Mouse (Mus musculus): ENCODE results near the gene Mrpl24. TPM values are rescaled to one million over a fixed set of nuclear protein-coding genes. Genes with fewer than 3 reads are reported as not detected.
"Not testable (repeated sequence)": the region's sequence is repeated elsewhere in the genome, so short reads cannot be mapped to it uniquely, and the experiment has no call there.

The Mrpl24 gene
- polyA plus RNA-seq, 1 experiment from 2014 or later = 75.0 TPM

GRCm38 (mm10) chr3:87901036-87901624 lies 18.2 kb upstream of the Mrpl24 start:
- no peaks in the 10 kb centered on the region for H3K36me3 ChIP-seq
- peaks cover 10% of the 10 kb centered on the region for H3K4me1 ChIP-seq
- no peaks in the 10 kb centered on the region for H3K9me3 ChIP-seq (replicated peaks)
- H3K27ac ChIP-seq = peak overlapping the region; percentile 25; the same call in 1 of the 2 replicates
- DNase-seq (ENCODE audit: low spot score) = no peak
- H3K27me3 ChIP-seq (ENCODE audit: low read depth, poor library complexity, severe bottlenecking) = no peaks in the 10 kb centered on the region
- WGBS = 49% methylated on average over 1 of the region's 1 CpGs
- no peak overlapping the region for H3K4me3 ChIP-seq

DNA sequence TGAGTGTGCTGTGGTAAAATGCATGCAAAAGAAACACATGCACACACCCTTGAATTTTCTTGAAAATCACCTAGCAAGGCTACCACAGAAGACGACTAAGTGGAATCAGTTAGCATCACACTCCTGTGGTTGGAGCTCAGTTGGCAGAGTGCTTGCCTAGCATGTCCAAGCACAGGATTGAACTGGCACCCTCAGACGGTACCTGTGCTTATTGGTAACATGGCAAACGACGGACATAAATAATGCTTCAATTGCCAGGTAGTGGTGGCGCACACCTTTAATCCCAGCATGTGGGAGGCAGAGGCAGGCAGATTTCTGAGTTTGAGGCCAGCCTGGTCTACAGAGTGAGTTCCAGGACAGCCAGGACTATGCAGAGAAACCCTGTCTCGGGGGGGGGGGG lies 17.3 kb upstream of the Mrpl24 start:
- H3K27ac ChIP-seq; H3K9me3 ChIP-seq (replicated peaks); H3K4me3 ChIP-seq; H3K36me3 ChIP-seq; H3K27me3 ChIP-seq (ENCODE audit: low read depth, poor library complexity, severe bottlenecking); DNase-seq (ENCODE audit: low spot score); H3K4me1 ChIP-seq: not testable (repeated sequence)
- WGBS = 87% methylated on average over 5 of the region's 6 CpGs

DNA sequence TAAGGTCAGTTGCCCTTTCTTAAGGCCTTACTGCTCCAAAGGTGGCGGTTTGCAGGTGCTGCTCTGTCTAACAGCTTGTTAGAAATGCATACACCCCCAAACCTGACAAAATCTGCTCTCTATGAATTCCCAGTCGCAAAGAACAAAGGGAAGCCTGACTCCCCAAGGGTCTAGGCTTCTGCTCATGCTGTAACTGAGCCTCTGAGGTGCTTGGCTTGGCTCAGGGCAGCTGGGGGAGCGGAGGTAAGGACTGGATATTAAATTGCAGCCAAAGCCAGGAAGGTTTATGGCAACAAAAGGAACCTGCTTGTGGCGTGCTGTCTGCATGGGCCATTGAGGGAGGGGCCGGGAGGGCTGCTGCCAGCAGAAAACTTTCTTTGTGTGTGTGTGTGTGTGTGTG lies 15.5 kb upstream of the Mrpl24 start:
- H3K27me3 ChIP-seq (ENCODE audit: low read depth, poor library complexity, severe bottlenecking) = no peaks in the 10 kb centered on the region
- peaks cover 5% of the 10 kb centered on the region; the same call in 1 of the 2 replicates for H3K36me3 ChIP-seq
- H3K4me1 ChIP-seq = peaks cover 22% of the 10 kb centered on the region
- 52% methylated on average over 5 of the region's 5 CpGs for WGBS
- H3K9me3 ChIP-seq (replicated peaks) = no peaks in the 10 kb centered on the region
- no peak for DNase-seq (ENCODE audit: low spot score)
- no peak overlapping the region for H3K4me3 ChIP-seq
- peak overlapping the region; percentile 72 for H3K27ac ChIP-seq

- peaks cover 6% of the 10 kb centered on the region for H3K36me3 ChIP-seq
- peak within 1 kb of the TSS; percentile 94 for H3K4me3 ChIP-seq
- peaks cover 44% of the 10 kb centered on the region for H3K4me1 ChIP-seq
- H3K9me3 ChIP-seq (replicated peaks) = no peaks in the 10 kb centered on the region
- no peaks in the 10 kb centered on the region for H3K27me3 ChIP-seq (ENCODE audit: low read depth, poor library complexity, severe bottlenecking)
- WGBS = 1% methylated on average over 57 of the region's 57 CpGs
- peak within 1 kb of the TSS; percentile 98 for H3K27ac ChIP-seq
- peak; percentile 97 for DNase-seq (ENCODE audit: low spot score)
Observed at GRCm38 (mm10) chr3:87905880-87906485, 13.3 kb upstream of the Mrpl24 start, which contains the start of gene Hdgf. Hdgf (plus strand) TSS chr3:87906321.

GRCm38 (mm10) chr3:87906601-87906980 lies 12.7 kb upstream of the Mrpl24 start:
- under 1% methylated on average over 39 of the region's 47 CpGs for WGBS
- peaks cover 9% of the 10 kb centered on the region for H3K36me3 ChIP-seq
- DNase-seq (ENCODE audit: low spot score) = no peak
- no peaks in the 10 kb centered on the region for H3K27me3 ChIP-seq (ENCODE audit: low read depth, poor library complexity, severe bottlenecking)
- H3K27ac ChIP-seq = peak overlapping the region; percentile 98
- no peaks in the 10 kb centered on the region for H3K9me3 ChIP-seq (replicated peaks)
- H3K4me1 ChIP-seq = peaks cover 50% of the 10 kb centered on the region
- H3K4me3 ChIP-seq = peak overlapping the region; percentile 94

- Histone ChIP-seq H3K27ac (peak overlapping the region; percentile 98), H3K36me3 (peaks cover 9% of the 10 kb centered on the region), H3K4me1 (peaks cover 50% of the 10 kb centered on the region), H3K4me3 (peak overlapping the region; percentile 94), H3K9me3 (replicated peaks) (no peaks in the 10 kb centered on the region), H3K27me3 (ENCODE audit: low read depth, poor library complexity, severe bottlenecking) (no peaks in the 10 kb centered on the region)
- DNase-seq (ENCODE audit: low spot score) = peak; percentile 71
- under 1% methylated on average over 27 of the region's 27 CpGs for WGBS
Observed at GRCm38 (mm10) chr3:87906981-87907857, 12.1 kb upstream of the Mrpl24 start.

GRCm38 (mm10) chr3:87907906-87908305 lies 11.4 kb upstream of the Mrpl24 start:
- 0% methylated on average over 1 of the region's 1 CpGs for WGBS
- Histone ChIP-seq H3K36me3 (peaks cover 15% of the 10 kb centered on the region), H3K27ac (peak overlapping the region; percentile 98), H3K4me1 (peaks cover 50% of the 10 kb centered on the region), H3K27me3 (ENCODE audit: low read depth, poor library complexity, severe bottlenecking) (no peaks in the 10 kb centered on the region), H3K4me3 (peak overlapping the region; percentile 94), H3K9me3 (replicated peaks) (no peaks in the 10 kb centered on the region)
- no peak for DNase-seq (ENCODE audit: low spot score)

DNA sequence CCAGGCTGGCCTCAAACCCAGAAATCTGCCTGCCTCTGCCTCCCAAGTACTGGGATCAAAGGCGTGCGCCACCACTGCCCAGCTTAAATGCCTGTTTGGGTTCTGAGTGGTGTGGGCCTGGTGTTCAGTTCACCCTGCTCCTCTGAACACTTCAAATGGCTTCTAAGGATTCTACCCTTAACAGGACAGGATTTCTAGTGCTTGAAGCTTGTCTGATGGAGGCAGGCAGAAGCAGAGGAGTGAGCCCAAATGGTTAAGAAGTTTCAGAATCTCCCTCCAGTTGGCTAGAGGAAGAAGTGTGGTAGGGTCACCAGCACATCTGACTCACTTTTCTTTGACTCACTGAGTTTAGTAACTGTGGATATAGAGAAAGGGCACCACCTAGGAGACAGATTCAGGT lies 9.9 kb upstream of the Mrpl24 start:
- Histone ChIP-seq H3K4me1 (peaks cover 44% of the 10 kb centered on the region), H3K9me3 (replicated peaks) (no peaks in the 10 kb centered on the region), H3K36me3 (peaks cover 29% of the 10 kb centered on the region), H3K4me3 (peak overlapping the region; percentile 94), H3K27ac (peak overlapping the region; percentile 87), H3K27me3 (ENCODE audit: low read depth, poor library complexity, severe bottlenecking) (no peaks in the 10 kb centered on the region)
- WGBS = 83% methylated on average over 2 of the region's 2 CpGs
- no peak for DNase-seq (ENCODE audit: low spot score)

DNA sequence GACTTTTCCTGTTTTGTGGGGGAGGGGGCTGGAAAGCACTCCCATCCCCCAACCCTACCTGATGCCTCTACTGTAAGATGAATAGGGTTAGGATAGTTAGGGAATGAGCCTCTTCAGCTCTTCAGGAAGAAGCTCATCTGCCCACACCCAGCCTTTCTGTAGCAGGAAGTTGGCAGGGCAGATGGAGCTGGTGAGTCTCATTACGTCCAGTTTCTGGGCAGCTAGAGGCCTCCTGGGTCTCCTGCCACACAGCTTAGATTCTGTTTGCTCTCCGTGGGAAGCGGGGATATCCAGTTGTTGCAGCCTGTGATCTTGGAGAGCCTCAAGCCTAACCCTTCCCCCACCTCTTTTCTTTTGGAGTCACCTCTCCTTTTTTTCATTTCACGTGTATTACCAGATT lies 9.4 kb upstream of the Mrpl24 start:
- Histone ChIP-seq H3K9me3 (replicated peaks) (no peaks in the 10 kb centered on the region), H3K36me3 (peaks cover 34% of the 10 kb centered on the region), H3K27ac (peak overlapping the region; percentile 87), H3K4me1 (peaks cover 44% of the 10 kb centered on the region), H3K27me3 (ENCODE audit: low read depth, poor library complexity, severe bottlenecking) (no peaks in the 10 kb centered on the region), H3K4me3 (peak overlapping the region; percentile 94)
- no peak for DNase-seq (ENCODE audit: low spot score)
- 7% methylated on average over 4 of the region's 4 CpGs for WGBS

DNA sequence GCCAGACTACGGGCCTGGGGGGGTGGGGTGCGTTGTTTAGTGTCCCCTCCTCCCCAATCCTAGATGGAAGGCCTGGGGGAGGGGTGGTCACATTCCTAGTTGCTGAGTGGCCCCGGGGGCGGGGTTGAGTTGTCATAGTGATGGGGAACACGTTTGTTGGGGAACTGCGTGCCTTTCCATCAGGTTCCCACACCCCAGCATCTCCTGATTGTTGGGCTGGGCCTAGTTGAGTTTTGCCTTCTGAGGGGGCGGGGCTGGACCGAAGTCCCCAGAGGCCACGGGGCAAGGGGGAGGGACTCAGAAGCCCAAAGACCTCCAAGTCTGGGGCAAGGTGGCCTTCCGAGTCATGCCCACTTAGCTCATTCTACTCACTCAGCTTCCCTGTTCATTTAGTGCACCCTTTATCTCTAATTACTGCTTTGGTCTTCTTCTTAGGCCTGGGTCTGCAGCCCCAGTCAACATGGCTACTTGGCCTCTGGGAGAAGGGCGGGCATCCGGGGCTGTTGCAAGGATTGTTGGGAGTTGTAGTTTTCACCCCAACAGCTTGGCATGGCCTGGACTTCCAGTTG lies 8.6 kb upstream of the Mrpl24 start:
- H3K4me1 ChIP-seq = peaks cover 44% of the 10 kb centered on the region
- peak overlapping the region; percentile 87 for H3K27ac ChIP-seq
- peak; percentile 88 for DNase-seq (ENCODE audit: low spot score)
- H3K27me3 ChIP-seq (ENCODE audit: low read depth, poor library complexity, severe bottlenecking) = no peaks in the 10 kb centered on the region
- H3K9me3 ChIP-seq (replicated peaks) = no peaks in the 10 kb centered on the region
- 8% methylated on average over 12 of the region's 12 CpGs for WGBS
- peak overlapping the region; percentile 94 for H3K4me3 ChIP-seq
- H3K36me3 ChIP-seq = peaks cover 42% of the 10 kb centered on the region

DNA sequence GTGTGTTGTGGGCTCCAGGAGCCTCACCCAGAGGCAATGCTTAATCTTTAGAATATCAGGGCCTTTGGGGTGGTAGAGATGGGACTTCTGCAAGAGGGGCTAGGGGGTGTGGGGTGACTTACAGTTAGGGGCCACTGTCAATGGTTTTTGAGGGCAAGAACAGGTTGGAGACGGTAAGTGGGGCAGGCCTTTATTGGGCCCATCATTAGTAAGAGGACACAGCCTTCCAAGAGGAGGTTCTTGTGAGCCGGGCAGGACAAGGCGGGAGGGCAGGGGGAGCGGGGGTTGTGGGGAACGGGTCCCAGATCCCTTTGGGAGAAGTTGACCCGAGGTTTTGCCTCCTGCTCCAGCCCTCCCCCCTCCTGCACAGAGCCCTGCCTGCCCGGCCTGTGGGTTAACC lies 5.8 kb upstream of the Mrpl24 start:
- no peak for DNase-seq (ENCODE audit: low spot score)
- Histone ChIP-seq H3K36me3 (peaks cover 62% of the 10 kb centered on the region), H3K27me3 (ENCODE audit: low read depth, poor library complexity, severe bottlenecking) (no peaks in the 10 kb centered on the region), H3K4me1 (peaks cover 31% of the 10 kb centered on the region), H3K27ac (no peak overlapping the region), H3K9me3 (replicated peaks) (no peaks in the 10 kb centered on the region), H3K4me3 (no peak overlapping the region)
- WGBS = 83% methylated on average over 7 of the region's 7 CpGs

GRCm38 (mm10) chr3:87913891-87914290 lies 5.4 kb upstream of the Mrpl24 start:
- Histone ChIP-seq H3K27ac (no peak overlapping the region), H3K36me3 (peaks cover 58% of the 10 kb centered on the region), H3K27me3 (ENCODE audit: low read depth, poor library complexity, severe bottlenecking) (no peaks in the 10 kb centered on the region), H3K4me3 (no peak overlapping the region), H3K9me3 (replicated peaks) (no peaks in the 10 kb centered on the region), H3K4me1 (peaks cover 27% of the 10 kb centered on the region)
- 98% methylated on average over 10 of the region's 10 CpGs for WGBS
- DNase-seq (ENCODE audit: low spot score) = no peak

DNA sequence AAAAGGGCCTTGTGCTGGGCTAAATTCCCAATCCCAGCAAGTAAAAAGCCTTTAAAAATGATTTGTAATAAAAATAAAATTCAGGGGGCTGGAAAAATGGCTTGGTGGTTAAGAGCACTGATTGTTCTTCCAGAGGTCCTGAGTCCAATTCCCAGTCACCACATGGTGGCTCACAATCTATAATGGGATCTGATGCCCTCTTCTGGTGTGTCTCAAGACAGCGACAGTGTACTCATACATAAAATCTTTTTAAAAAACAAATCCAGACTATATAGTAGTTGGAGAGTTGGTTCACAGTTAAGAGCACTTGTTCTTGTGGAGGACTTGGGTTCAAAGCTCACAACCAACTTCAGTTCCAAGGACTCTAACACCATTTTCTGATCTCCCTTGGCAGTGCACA lies 2.3 kb upstream of the Mrpl24 start:
- H3K4me3 ChIP-seq = no peak overlapping the region
- peaks cover 6% of the 10 kb centered on the region; the same call in 1 of the 2 replicates for H3K4me1 ChIP-seq
- peaks cover 63% of the 10 kb centered on the region for H3K36me3 ChIP-seq
- no peak for DNase-seq (ENCODE audit: low spot score)
- H3K27ac ChIP-seq = no peak overlapping the region
- no peaks in the 10 kb centered on the region for H3K9me3 ChIP-seq (replicated peaks)
- no peaks in the 10 kb centered on the region for H3K27me3 ChIP-seq (ENCODE audit: low read depth, poor library complexity, severe bottlenecking)
- 95% methylated on average over 1 of the region's 1 CpGs for WGBS

Measured in limb, embryonic 10.5 days (tissue).